Mouse (Mus musculus) C2C12 (cell line): ENCODE measurements at regions not wholly inside any gene's neighbourhood (a gene's known extent, or its start where the extent isn't known, plus 50 kb on each side); places are given as distances from the start of the nearest gene placed in this dataset.

Experiments used
- CEBPB ChIP-seq: IDR thresholded peaks from one replicate; pipeline ENCODE4 v1.6.1; 2011; ENCODE audit warnings: low read depth, mild to moderate bottlenecking, control low read depth, moderate library complexity
- CTCF ChIP-seq: IDR thresholded peaks from one replicate; pipeline ENCODE4 v1.5.1; 2011; ENCODE audit not compliant: control insufficient read depth, insufficient read depth, insufficient read length
- MAX ChIP-seq: IDR thresholded peaks from one replicate; pipeline ENCODE4 v1.6.1; 2011; ENCODE audit warnings: mild to moderate bottlenecking, control low read depth
- MYOG ChIP-seq: IDR thresholded peaks from one replicate; pipeline ENCODE4 v1.6.1; 2011; ENCODE audit not compliant: control insufficient read depth, insufficient read length; ENCODE audit errors: extremely low read depth
- USF1 ChIP-seq: IDR thresholded peaks from one replicate; pipeline ENCODE4 v1.6.1; 2011; ENCODE audit warnings: low read depth, mild to moderate bottlenecking, control low read depth, moderate library complexity

GRCm38 (mm10) chr15:36338766-36339165, 668.8 kb downstream of the Zfp706 start:
- no peak for TF ChIP-seq MAX
- TF ChIP-seq CTCF: no peak
- no peak for TF ChIP-seq USF1
- no peak for TF ChIP-seq CEBPB
- no peak for TF ChIP-seq MYOG
